Mouse (Mus musculus): Measurements from ENCODE around the gene Gm45521.

DNA sequence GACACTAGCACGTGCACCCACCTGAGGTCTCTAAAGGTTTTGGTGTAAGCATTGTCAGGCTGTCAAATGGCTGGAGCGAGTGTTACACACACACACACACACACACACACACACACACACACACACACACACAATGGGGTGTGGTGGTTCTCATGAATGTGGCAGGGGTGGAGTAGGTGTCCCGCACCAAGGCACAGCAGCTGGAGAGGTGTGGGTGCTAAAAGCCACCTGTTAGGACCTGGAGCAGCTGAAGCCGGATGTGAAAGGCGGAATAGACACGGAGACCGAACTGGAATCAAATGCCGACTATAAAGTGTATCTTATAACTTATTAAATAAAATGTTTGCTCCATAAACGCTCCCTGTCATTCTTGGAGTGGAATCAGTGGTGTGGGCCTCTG lies 5.9 kb upstream of the Gm45521 start:
- no peak for TF ChIP-seq CHD2 (IDR thresholded peaks at IDR 0.05; ENCODE audit: low read depth, low read length)
- TF ChIP-seq MAFK (IDR thresholded peaks at IDR 0.05; ENCODE audit: insufficient read depth, low read depth, low read length) = no peak
- no peak for TF ChIP-seq ZNF384 (IDR thresholded peaks at IDR 0.05; ENCODE audit: low read depth, low read length)

Measured in ES-E14 (cell line).